Mouse (Mus musculus) hematopoietic multipotent progenitor cell, adult 10-12 weeks (in vitro differentiated cells): Measurements from ENCODE around the gene Creg1. TPM values are rescaled to one million over a fixed set of nuclear protein-coding genes. Genes with fewer than 3 reads are reported as not detected.

Experiments used
- polyA plus RNA-seq: library from polyadenylated mRNA; stranded (reverse); fragments of >175 nt; gene quantifications from 2 replicates; pipeline ENCODE4 v1.2.3, GENCODE M21; 2012; ENCODE audit warnings: low replicate concordance

Creg1 gene
- polyA plus RNA-seq, result 133 and 150 TPM in 2 replicates

DNA sequence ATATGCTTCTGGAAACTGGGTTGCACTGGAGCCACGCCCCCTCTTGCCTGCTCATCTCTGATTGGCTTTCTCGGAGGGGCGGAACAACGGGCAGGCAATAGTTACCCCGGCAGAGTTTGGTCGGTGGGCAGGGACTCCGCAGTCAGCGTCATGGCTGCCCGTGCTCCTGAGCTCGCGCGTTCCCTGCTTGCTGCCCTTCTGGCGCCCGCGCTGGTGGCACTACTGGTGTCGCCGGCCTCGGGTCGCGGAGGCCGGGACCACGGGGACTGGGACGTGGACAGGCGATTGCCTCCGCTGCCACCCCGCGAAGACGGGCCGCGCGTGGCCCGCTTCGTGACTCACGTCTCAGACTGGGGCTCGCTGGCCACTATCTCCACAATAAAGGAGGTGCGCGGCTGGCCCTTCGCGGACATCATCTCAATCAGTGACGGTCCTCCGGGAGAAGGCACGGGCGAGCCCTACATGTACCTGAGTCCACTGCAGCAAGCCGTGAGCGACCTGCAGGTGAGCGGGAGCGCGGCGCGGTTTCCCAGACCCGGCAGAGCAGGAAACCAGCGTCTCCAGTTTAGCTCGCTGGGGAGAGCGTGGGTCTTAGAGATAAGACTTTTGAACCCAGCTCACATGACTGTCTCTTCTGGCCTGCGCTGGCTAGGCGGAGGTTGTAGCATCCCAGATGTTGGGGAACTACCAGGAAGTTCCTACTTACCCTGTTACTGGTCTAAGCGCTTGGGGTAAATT lies at the start of gene Creg1:
TSS of gene Creg1 (plus strand) at position 112 of the 738 bp plus-strand sequence.

DNA sequence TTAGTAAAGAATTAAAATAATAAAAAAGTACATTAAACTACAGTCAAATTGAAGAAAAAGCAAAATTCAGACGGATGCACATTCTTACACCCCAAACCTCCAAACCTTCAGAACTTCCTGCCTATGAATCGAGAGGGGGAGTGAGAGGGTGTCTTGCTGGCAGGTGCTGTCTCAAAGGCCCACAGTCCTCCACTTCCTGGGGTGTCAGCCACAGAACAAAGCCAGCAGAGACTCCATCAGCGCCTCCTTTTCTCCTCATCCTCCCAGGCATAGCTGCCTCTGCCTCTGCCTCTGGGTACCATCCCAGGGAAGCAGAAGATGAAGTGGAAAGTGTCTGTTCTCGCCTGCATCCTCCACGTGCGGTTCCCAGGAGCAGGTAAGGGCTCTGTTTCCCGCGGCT lies 25.0 kb downstream of the Creg1 start, which contains the start of gene Cd247:
TSS of gene Cd247 (plus strand) at position 171 of the 400 bp plus-strand sequence.

Other genes starting within 250 kb of the Creg1 start
- gene Mpzl1, start 129.2 kb upstream of the Creg1 start, polyA plus RNA-seq, result 4.4 and 6.0 TPM in 2 replicates
- 204 and 258 TPM in 2 replicates for gene Rcsd1, start 54.0 kb upstream of the Creg1 start, polyA plus RNA-seq
- 128 and 140 TPM in 2 replicates for gene Cd247, start 24.9 kb downstream of the Creg1 start, polyA plus RNA-seq
- gene Pou2f1, start 238.9 kb downstream of the Creg1 start, polyA plus RNA-seq, result 28.0 and 53.7 TPM in 2 replicates